Mouse (Mus musculus): Measurements from ENCODE around the gene Olfr1457. TPM values are rescaled to one million over a fixed set of nuclear protein-coding genes. Genes with fewer than 3 reads are reported as not detected.

The Olfr1457 gene
- not detected for total RNA-seq (2021)
- long read RNA-seq, experiment 1, result 0 reads
- long read RNA-seq, experiment 2, result 0 reads

DNA sequence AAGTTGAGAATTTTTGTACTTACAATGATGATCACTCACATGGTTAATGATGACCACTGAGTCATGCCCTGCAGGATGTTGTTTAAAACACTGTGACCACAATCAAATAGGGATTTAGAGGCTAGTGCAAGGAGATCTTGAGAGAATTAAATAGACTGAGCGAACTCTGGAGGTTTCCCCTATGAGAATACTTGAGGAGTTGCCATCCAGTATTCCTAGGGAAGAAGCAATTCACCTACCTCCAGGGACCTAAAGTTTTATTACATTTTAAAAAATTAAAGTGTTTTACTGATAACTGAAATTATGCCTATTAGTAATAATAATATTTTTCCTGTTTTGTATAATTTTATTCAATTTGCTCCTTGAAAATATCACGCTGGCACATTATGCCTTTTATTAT lies at the start of gene Olfr1457:
TSS of gene Olfr1457 (minus strand) at position 101 of the 400 bp plus-strand sequence.
- no peak for DNase-seq

DNA sequence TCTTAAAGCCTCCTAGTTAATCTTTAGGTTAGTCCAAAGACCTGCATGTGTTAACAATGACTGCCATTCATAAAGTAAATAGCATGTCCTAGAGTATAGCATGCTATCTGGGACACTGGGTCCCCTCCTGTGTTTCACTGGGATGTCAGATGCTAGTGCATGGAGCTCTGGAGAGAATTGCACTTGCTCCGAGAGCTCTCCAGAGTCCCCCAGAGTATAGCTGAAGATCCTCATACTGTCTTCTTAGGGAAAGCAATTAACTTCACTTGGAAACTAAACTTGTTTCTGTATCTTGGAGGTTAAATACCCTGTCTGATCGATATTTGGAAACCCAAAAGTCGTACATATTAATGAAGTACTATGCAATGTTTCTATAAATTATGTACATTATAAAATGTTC lies 9.0 kb upstream of the Olfr1457 start, which contains the start of gene Olfr1458:
TSS of gene Olfr1458 (minus strand) at position 101 of the 400 bp plus-strand sequence.
- no peak for DNase-seq

DNA sequence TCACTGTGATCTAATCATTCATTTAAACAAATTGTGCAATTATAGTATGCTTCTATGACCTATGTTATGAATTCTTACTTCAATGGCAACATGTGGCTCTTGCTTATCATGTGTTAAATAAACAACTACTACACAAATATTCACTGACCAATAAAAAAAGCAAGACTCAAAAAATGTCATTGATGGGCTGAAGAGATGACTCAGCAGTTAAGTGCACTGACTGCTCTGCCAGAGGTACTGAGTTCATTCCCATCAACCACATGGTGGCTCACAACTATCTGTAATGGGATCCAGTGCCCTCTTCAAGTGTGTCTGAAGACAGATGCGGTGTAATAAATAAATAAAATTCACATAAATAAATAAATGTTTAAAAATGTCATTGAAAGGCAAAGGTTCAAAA lies 3.8 kb downstream of the Olfr1457 start:
- no peak for DNase-seq

DNA sequence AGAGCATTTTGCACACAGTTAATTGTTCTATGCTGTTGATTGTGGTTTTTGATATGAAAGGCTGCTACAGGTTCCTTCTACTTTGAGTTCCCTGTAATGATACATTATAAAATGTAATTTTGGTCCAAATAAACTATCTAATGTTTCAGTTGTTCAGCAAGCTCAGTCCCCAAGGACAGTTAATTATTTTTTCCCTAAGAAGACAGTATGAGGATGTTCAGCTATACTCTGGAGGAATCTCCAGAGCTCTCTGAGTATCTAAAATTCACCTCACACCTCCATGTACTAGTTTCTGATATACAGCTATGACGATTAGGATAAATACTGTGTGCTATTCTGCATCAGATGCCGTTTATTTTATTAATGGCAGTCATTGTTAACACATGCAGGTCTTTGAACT lies 37.4 kb downstream of the Olfr1457 start, which contains the start of gene Olfr1454:
TSS of gene Olfr1454 (plus strand) at position 301 of the 400 bp plus-strand sequence.
- DNase-seq, result no peak

Other genes with a start within 250 kb of the Olfr1457 start
- not detected for gene Olfr1444, start 240.6 kb downstream of the Olfr1457 start, total RNA-seq (2021)
- not detected for gene Olfr1445, start 214.0 kb downstream of the Olfr1457 start, total RNA-seq (2021)
- gene Olfr1446, start 204.4 kb downstream of the Olfr1457 start, total RNA-seq (2021), result not detected
- not detected for gene Olfr1447, start 194.1 kb downstream of the Olfr1457 start, total RNA-seq (2021)
- not detected for gene Olfr1448, start 173.5 kb downstream of the Olfr1457 start, total RNA-seq (2021)
- gene Olfr1449, start 167.1 kb downstream of the Olfr1457 start, total RNA-seq (2021), result not detected
- gene Olfr1450, start 147.6 kb downstream of the Olfr1457 start, total RNA-seq (2021), result not detected
- not detected for gene Olfr1451, start 102.9 kb downstream of the Olfr1457 start, total RNA-seq (2021)
- gene Olfr1453, start 69.6 kb downstream of the Olfr1457 start, total RNA-seq (2021), result not detected
- gene Olfr1454, start 37.3 kb downstream of the Olfr1457 start, total RNA-seq (2021), result not detected
- not detected for gene Olfr1458, start 8.9 kb upstream of the Olfr1457 start, total RNA-seq (2021)
- not detected for gene Olfr1459, start 51.7 kb upstream of the Olfr1457 start, total RNA-seq (2021)
- gene Olfr1461, start 65.1 kb upstream of the Olfr1457 start, total RNA-seq (2021), result not detected
- not detected for gene Olfr1462, start 87.8 kb upstream of the Olfr1457 start, total RNA-seq (2021)
- gene Olfr1463, start 133.4 kb upstream of the Olfr1457 start, total RNA-seq (2021), result not detected
- not detected for gene Olfr1465, start 217.7 kb upstream of the Olfr1457 start, total RNA-seq (2021)
- gene Olfr1466, start 241.0 kb upstream of the Olfr1457 start, total RNA-seq (2021), result not detected